Comparison of ENCODE assay signal across 7 mouse cellular contexts in the genomic region with DNA sequence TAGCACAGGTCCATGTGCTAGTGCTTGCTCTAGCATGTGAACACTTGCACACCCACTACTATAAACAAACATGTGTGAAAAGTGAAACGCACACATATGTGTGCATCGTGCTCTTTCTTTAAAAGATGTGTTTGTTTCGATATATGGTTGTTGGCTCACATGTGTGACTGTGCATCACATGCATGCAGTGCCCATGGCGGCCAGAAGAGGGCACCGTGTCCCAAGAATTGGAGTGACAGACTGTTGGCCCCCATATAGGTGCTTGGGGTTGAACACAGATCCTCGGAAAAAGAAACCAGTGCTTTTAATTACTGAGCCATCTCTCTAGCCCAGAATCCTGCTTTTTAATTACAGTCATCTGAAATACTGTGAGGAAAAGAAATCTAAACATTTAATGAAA. TPM values are rescaled to one million over a fixed set of nuclear protein-coding genes. Genes with fewer than 3 reads are reported as not detected.
A peak's percentile ranks its signal among the peaks of the same experiment; 100 is the strongest.
DNase-seq lines count a peak whose midpoint lies in the region; ATAC-seq and TF ChIP-seq lines count a peak whose summit lies in the region.

No protein-coding gene starts in this region.

- no peaks in the 10 kb centered on the region for H3K9me3 ChIP-seq in kidney, embryonic 14.5 days (ENCODE audit: control insufficient read depth, low read length)
- H3K9me3 ChIP-seq in CH12.LX (replicated peaks; ENCODE audit: low read length): peaks cover 4% of the 10 kb centered on the region

- H3K27ac ChIP-seq in kidney, adult 2 months (ENCODE audit: insufficient read depth, low read depth, low read length): no peak overlapping the region
- no peak overlapping the region for H3K27ac ChIP-seq in kidney, embryonic 14.5 days (ENCODE audit: low read depth, low read length)
- H3K27ac ChIP-seq in CH12.LX (ENCODE audit: insufficient read depth, low read depth): no peak overlapping the region

- no peak for TF ChIP-seq EP300 in CH12.LX (IDR thresholded peaks at IDR 0.05; ENCODE audit: low read length)

- WGBS in kidney, adult 2 months: 59% methylated on average over 6 of the region's 6 CpGs
- WGBS in kidney, embryonic 14.5 days: 52% methylated on average over 6 of the region's 6 CpGs

- dilution Hi-C loops in CH12.LX (cut with MboI; ENCODE audit: extremely low pct_ligation_motif_present, extremely low pct_unique_long_range_greater_than_20kb, low sequenced_read_pairs): no loop called here

- no peak overlapping the region for H3K9ac ChIP-seq in kidney, embryonic 14.5 days (ENCODE audit: low read depth, low read length)
- H3K9ac ChIP-seq in CH12.LX (ENCODE audit: insufficient read depth, low read depth): no peak overlapping the region

- peak; percentile 72 for TF ChIP-seq CTCF in kidney, adult 2 months (conservative IDR thresholded peaks at IDR 0.05; ENCODE audit: insufficient read depth, insufficient read length, low read depth, low read length)
- TF ChIP-seq CTCF in CH12.LX (conservative IDR thresholded peaks at IDR 0.05 in 1 of 2, IDR thresholded peaks at IDR 0.05 in 1 of 2; ENCODE audit: low read depth in 2 of 2, low read length in 2 of 2): peak; percentile 42 to 63; a peak in 3 of 4 replicates

- H3K4me2 ChIP-seq in kidney, embryonic 14.5 days (replicated peaks; ENCODE audit: low read depth, low read length): no peak overlapping the region
- no peak overlapping the region for H3K4me2 ChIP-seq in CH12.LX (ENCODE audit: insufficient read depth, low read depth, poor library complexity, severe bottlenecking)

- TF ChIP-seq RAD21 in CH12.LX (IDR thresholded peaks at IDR 0.05; ENCODE audit: low read depth, low read length): peak; percentile 62

- H3K4me3 ChIP-seq in kidney, adult 2 months (ENCODE audit: insufficient read depth, low read depth, low read length): no peak overlapping the region
- no peak overlapping the region for H3K4me3 ChIP-seq in kidney, embryonic 14.5 days (ENCODE audit: low read length)
- H3K4me3 ChIP-seq in CH12.LX (replicated peaks in 1 of 3; ENCODE audit: low read depth in 2 of 3, low read length in 2 of 3, poor library complexity in 1 of 3): no peak overlapping the region

- no peaks in the 10 kb centered on the region for H3K79me2 ChIP-seq in CH12.LX (replicated peaks; ENCODE audit: control insufficient read depth, extremely low read depth, insufficient read depth, poor library complexity, severe bottlenecking)

- H3K36me3 ChIP-seq in kidney, adult 2 months (ENCODE audit: control insufficient read depth, insufficient read depth, low read length): no peaks in the 10 kb centered on the region
- no peaks in the 10 kb centered on the region for H3K36me3 ChIP-seq in kidney, embryonic 14.5 days (ENCODE audit: control insufficient read depth, insufficient read depth, low read length)
- H3K36me3 ChIP-seq in CH12.LX (replicated peaks in 1 of 2; ENCODE audit: control insufficient read depth in 1 of 2, insufficient read depth in 1 of 2, low read length in 1 of 2): no peaks in the 10 kb centered on the region

- in situ Hi-C loops in CH12.LX (cut with MboI; ENCODE audit: low pct_ligation_motif_present, low pct_unique_long_range_greater_than_20kb, low sequenced_read_pairs): no loop called here

- no peak for TF ChIP-seq POLR2A in kidney, adult 2 months (IDR thresholded peaks at IDR 0.05; ENCODE audit: low read depth, low read length)
- TF ChIP-seq POLR2A in CH12.LX (IDR thresholded peaks at IDR 0.05; ENCODE audit: low read depth, low read length): no peak

- H3K27me3 ChIP-seq in kidney, adult 2 months (replicated peaks; ENCODE audit: control insufficient read depth, insufficient read depth, low read length): no peaks in the 10 kb centered on the region
- peaks cover 12% of the 10 kb centered on the region; the same call in 1 of the 2 replicates for H3K27me3 ChIP-seq in kidney, embryonic 14.5 days (ENCODE audit: control insufficient read depth, insufficient read depth, low read length)
- H3K27me3 ChIP-seq in CH12.LX (replicated peaks): no peaks in the 10 kb centered on the region

- DNase-seq in kidney, adult 2 months: peak; percentile 24
- DNase-seq in CH12.LX (ENCODE audit: extremely low read depth): peak; percentile 35
- peak; percentile 63 for DNase-seq in NIH3T3 (ENCODE audit: low read depth)
- peak; percentile 61 to 62 for DNase-seq in kidney, postnatal 4 days
- peak; percentile 16 to 46 for DNase-seq in spleen, postnatal 14 days (ENCODE audit: low spot score in 2 of 2)
- no peak for DNase-seq in heart, adult 11 months

- H3K4me1 ChIP-seq in kidney, adult 2 months (ENCODE audit: control insufficient read depth, insufficient read depth, low read length): no peaks in the 10 kb centered on the region
- no peaks in the 10 kb centered on the region for H3K4me1 ChIP-seq in kidney, embryonic 14.5 days (ENCODE audit: control insufficient read depth, insufficient read depth, low read length)
- H3K4me1 ChIP-seq in CH12.LX (ENCODE audit: control insufficient read depth in 1 of 2, insufficient read depth in 2 of 2): no peaks in the 10 kb centered on the region

- ATAC-seq in kidney, embryonic 14.5 days (ENCODE audit: low FRiP score, low TSS enrichment): no peak

TF ChIP-seq in CH12.LX, 34 proteins besides CTCF, POLR2A, EP300 and RAD21:
- no peak for TF ChIP-seq IRF4 (IDR thresholded peaks at IDR 0.05; ENCODE audit: low read depth, low read length)
- peak; percentile 48; the same call in 1 of the 2 replicates for TF ChIP-seq SMC3 (IDR thresholded peaks at IDR 0.05; ENCODE audit: low read depth, low read length)

RNA-seq across cellular contexts. Expression of a gene that starts 6.2 kb away (rescaled TPM):
- polyA plus RNA-seq in kidney, adult 2 months (2012; rRNA removed): 37.7 and 58.1 TPM in 2 replicates
- polyA plus RNA-seq in kidney, embryonic 14.5 days (2014; fragmentation: Nextera tagmentation; extraction: Ambion mirVana): 10.7 and 22.1 TPM in 2 replicates
- total RNA-seq in CH12.LX (2012; rRNA removed) (12.0 and 15.2 TPM in 2 replicates), CH12.LX (2014; rRNA removed) (19.5 and 21.7 TPM in 2 replicates)
- polyA plus RNA-seq in CH12.LX (2012; ENCODE audit: insufficient read length, low read depth): 12.2 and 12.4 TPM in 2 replicates

RNA-seq across cellular contexts. Expression of a gene that starts 6.3 kb away (rescaled TPM):
- polyA plus RNA-seq in kidney, adult 2 months (2012; rRNA removed): 24.6 and 31.1 TPM in 2 replicates
- polyA plus RNA-seq in kidney, embryonic 14.5 days (2014; fragmentation: Nextera tagmentation; extraction: Ambion mirVana): 120 and 136 TPM in 2 replicates
- total RNA-seq in CH12.LX (2012; rRNA removed) (42.6 and 51.4 TPM in 2 replicates), CH12.LX (2014; rRNA removed) (77.7 and 82.4 TPM in 2 replicates)
- polyA plus RNA-seq in CH12.LX (2012; ENCODE audit: insufficient read length, low read depth): 82.8 and 85.2 TPM in 2 replicates
